Mouse (Mus musculus): ENCODE results near the gene Gm7792. TPM values are rescaled to one million over a fixed set of nuclear protein-coding genes. Genes with fewer than 3 reads are reported as not detected.
"Not testable (repeated sequence)": the region's sequence is repeated elsewhere in the genome, so short reads cannot be mapped to it uniquely, and the experiment has no call there.

Gene Gm7792
- polyA plus RNA-seq (2015; fragmentation: Nextera tagmentation; extraction: Ambion mirVana), result not detected in 2 replicates

DNA sequence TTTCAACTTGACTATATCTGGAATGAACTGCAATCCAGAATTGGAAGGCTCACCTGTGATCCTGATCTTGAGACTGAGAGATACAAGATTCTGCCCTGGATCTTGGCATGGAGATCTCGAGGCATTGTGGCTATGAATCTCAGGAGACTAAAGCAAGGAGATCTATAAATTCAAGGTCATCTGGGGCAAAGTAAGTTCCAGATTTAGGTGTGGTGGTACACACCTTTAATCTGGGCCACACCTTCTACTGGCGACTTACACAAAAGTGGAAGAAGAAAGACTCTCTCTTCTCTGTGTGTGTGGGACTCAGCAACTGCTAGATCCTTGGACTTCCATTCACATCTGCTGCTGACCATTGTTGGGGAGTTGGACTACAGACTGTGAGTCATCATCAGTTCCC lies at the start of gene Gm7792:
Gene Gm7792, plus strand, starts transcription at position 301 of the 400 bp plus-strand sequence.
- not testable (repeated sequence) for ATAC-seq (ENCODE audit: extremely low read depth, insufficient number of reproducible peaks, low FRiP score, low TSS enrichment); H3K27ac ChIP-seq (replicated peaks); H3K4me1 ChIP-seq; H3K4me2 ChIP-seq; H3K27me3 ChIP-seq (replicated peaks); H3K4me3 ChIP-seq; H3K9me3 ChIP-seq; H3K36me3 ChIP-seq; H3K9ac ChIP-seq
- WGBS, result 71% methylated on average over 1 of the region's 2 CpGs

Other genes with a start within 250 kb of the Gm7792 start
- not detected in 2 replicates for gene C87414, start 172.2 kb upstream of the Gm7792 start, polyA plus RNA-seq (2015; fragmentation: Nextera tagmentation; extraction: Ambion mirVana)
- gene Gm16429, start 85.3 kb downstream of the Gm7792 start, polyA plus RNA-seq (2015; fragmentation: Nextera tagmentation; extraction: Ambion mirVana), result not detected in 2 replicates
- not detected in 2 replicates for gene BC061212, start 226.8 kb downstream of the Gm7792 start, polyA plus RNA-seq (2015; fragmentation: Nextera tagmentation; extraction: Ambion mirVana)
- not detected in 2 replicates for gene Gm6351, start 232.6 kb downstream of the Gm7792 start, polyA plus RNA-seq (2015; fragmentation: Nextera tagmentation; extraction: Ambion mirVana)

Data from heart, embryonic 13.5 days (tissue).